Mouse (Mus musculus): ENCODE results near the gene Klhdc7b.
"Not testable (repeated sequence)": the region's sequence is repeated elsewhere in the genome, so short reads cannot be mapped to it uniquely, and the experiment has no call there.

Gene Klhdc7b

GRCm38 (mm10) chr15:89428136-89428790, 43.5 kb downstream of the Klhdc7b start:
- DNase-seq (ENCODE audit: low read depth, low spot score) = no peak

GRCm38 (mm10) chr15:89428821-89429351, 44.2 kb downstream of the Klhdc7b start:
- DNase-seq (ENCODE audit: low read depth, low spot score) = peak; percentile 17

GRCm38 (mm10) chr15:89429352-89430221, 44.9 kb downstream of the Klhdc7b start, which contains the start of the genes C730034F03Rik, Gm44502 and Chkb:
C730034F03Rik (plus strand) TSS chr15:89429589.
Gm44502 (minus strand) TSS chr15:89429696.
Chkb (minus strand) TSS chr15:89429908.
- peak; percentile 97 for DNase-seq (ENCODE audit: low read depth, low spot score)

GRCm38 (mm10) chr15:89430341-89430740, 45.6 kb downstream of the Klhdc7b start:
- DNase-seq (ENCODE audit: low read depth, low spot score) = peak; percentile 42

GRCm38 (mm10) chr15:89430771-89431170, 46.1 kb downstream of the Klhdc7b start:
- DNase-seq (ENCODE audit: low read depth, low spot score) = not testable (repeated sequence)

GRCm38 (mm10) chr15:89431271-89431670, 46.6 kb downstream of the Klhdc7b start:
- DNase-seq (ENCODE audit: low read depth, low spot score) = no peak

- no peak for DNase-seq (ENCODE audit: low read depth, low spot score)
Observed at GRCm38 (mm10) chr15:89431806-89432205, 47.1 kb downstream of the Klhdc7b start.

GRCm38 (mm10) chr15:89432946-89433345, 48.2 kb downstream of the Klhdc7b start:
- DNase-seq (ENCODE audit: low read depth, low spot score) = no peak

- no peak for DNase-seq (ENCODE audit: low read depth, low spot score)
Observed at GRCm38 (mm10) chr15:89434136-89434535, 49.4 kb downstream of the Klhdc7b start.

GRCm38 (mm10) chr15:89435878-89436277, 51.2 kb downstream of the Klhdc7b start:
- DNase-seq (ENCODE audit: low read depth, low spot score) = peak; percentile 23
